Mouse (Mus musculus) testis, postnatal 10 days (tissue): ENCODE data around the gene Birc3.
"Not testable (repeated sequence)": the region's sequence is repeated elsewhere in the genome, so short reads cannot be mapped to it uniquely, and the experiment has no call there.

ENCODE experiments used
- DNase-seq: peaks from one replicate; pipeline ENCODE4 v3.0.0; 2021; ENCODE audit warnings: low spot score

The Birc3 gene

GRCm38 (mm10) chr9:7866981-7867380 lies 6.0 kb downstream of the Birc3 start:
- DNase-seq: not testable (repeated sequence)

DNA sequence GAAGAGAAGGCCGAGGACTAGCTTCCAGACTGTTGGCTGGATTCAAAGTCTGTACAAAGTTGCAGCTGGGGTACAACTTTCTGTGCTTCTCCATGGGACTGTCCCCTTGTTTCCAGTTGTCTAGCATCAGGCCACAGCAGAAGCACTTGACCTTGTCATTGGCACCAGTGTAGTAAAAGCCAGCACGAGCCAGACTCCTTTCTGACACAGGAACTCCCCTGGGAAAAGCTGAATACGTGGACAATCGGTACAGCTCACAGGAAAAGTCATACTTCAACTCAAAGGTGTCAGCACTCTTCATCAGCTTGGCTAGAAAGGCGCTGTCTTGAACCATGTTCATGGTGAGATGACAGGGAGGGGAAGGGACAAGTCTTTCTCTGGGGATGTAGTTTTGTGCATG lies 12.0 kb downstream of the Birc3 start:
- no peak for DNase-seq

GRCm38 (mm10) chr9:7855912-7856311 lies 17.1 kb downstream of the Birc3 start:
- DNase-seq: no peak

DNA sequence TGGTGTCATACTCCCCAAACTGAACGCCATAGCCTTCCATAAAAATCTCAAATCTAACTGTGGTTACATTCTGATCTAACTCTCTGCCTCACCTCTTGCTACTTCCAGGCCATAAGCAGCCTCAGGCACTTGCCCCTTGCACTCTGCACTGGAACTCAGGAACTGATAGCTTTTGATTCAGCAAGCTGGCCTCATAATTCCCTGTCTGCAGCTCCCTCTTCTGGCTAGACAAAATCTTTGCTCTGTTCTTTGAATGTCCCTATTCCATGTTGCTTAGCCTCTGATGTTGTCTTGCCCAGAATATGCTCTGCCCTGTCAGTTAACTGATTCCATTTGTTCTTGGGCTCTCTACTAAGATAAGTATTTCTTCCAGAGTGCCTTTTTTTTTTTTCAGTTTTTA lies 17.6 kb downstream of the Birc3 start:
- peak; percentile 48 for DNase-seq

DNA sequence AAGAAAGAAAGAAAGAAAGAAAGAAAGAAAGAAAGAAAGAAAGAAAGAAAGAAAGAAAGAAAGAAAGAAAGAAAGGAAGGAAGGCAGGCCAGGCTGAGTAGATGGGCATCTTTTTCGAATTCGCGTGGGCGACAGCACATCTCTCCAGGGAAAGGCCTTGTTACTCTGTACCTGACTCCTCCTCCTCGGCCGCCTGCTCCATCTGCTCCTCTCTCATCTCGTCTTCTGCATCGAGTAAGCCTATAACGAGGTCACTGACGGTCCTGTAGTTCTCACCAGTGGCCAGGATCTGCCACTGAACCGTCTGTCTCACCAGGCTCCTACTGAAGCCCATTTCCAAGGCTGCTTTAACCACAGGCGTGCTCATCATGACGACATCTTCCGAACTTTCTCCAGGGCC lies 18.8 kb downstream of the Birc3 start:
- DNase-seq: not testable (repeated sequence)

DNA sequence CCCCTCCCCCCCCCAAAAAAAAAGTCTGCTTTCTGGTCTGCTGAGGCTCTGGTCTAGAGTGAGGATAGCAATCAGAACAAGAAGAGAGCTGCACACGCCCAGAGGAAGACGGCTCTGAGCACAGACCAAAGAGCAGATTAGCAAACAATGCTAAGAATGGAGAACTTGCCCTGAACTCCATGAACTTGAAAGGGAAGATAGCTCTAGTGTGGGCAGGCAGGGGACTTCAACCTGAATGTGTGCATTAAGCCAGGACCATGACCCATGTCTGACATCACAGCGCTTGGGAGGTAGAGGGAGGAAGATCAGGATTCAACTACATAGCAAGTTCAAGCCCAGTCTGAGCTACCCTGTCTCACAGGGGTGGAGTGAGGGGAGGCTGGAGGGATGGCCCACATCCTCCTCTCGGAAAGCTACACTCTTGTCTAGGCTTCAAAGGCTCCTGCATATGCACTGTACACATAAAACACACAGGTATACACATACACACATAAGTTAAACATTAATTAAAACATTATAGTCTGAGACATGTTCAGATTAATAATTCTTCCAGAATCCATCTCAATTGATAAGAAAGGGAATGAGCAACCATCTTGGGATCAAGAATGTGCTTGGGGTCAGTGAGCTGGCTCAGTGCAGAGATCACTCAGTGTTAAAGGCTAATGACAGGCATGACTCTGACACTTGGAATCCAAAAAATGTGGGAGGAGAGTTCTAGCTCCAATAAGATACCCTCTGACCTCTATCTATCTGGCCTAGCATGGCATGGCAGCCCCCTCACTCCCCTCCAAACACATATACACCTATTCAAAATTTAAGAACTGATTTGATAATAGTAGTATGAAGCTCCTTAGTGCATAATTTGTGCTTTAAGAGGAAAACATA lies 20.4 kb downstream of the Birc3 start:
- DNase-seq: no peak

- DNase-seq: no peak
These were observed 21.1 kb downstream of the Birc3 start for GRCm38 (mm10) chr9:7851841-7852240.

DNA sequence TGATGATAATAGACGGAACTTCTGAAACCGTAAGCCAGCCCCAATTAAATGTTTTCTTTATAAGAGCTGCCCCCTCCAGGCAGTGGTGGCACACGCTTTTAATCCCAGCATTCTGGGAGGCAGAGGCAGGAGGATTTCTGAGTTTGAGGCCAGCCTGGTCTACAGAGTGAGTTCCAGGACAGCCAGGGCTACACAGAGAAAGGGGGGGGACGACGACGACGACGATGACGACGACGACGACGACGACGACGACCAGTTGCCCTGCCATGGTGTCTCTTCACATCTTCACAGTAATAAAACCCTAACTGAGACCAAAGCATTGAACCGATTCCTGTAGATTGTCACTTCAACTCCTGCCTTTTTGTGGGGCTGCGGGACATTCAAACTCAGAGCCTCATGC lies 24.8 kb downstream of the Birc3 start:
- DNase-seq: no peak

DNA sequence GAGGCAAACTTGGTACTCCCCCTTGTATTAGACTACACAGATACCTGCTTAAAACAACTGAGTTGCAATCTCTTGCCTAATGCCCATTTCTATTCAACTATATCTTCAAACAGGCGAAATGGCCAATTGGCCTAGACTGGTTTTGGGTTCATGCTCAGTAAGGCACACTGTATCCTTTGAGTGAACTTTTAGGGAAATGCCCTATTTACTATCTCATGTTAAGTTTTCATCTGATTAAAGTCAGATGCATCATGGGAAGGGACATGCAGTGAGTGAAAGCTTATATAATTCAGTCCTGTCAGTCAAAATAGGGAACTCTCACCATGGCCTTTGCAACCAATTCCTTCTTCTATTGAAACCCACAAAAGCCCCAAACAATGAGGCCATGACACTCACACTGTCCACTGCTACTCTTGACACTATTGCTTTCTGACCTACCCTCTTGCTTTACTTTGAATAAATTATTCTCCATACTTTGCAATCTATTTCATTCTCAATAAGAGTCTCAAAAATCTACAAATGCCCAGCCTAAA lies 26.3 kb downstream of the Birc3 start:
- DNase-seq: no peak

DNA sequence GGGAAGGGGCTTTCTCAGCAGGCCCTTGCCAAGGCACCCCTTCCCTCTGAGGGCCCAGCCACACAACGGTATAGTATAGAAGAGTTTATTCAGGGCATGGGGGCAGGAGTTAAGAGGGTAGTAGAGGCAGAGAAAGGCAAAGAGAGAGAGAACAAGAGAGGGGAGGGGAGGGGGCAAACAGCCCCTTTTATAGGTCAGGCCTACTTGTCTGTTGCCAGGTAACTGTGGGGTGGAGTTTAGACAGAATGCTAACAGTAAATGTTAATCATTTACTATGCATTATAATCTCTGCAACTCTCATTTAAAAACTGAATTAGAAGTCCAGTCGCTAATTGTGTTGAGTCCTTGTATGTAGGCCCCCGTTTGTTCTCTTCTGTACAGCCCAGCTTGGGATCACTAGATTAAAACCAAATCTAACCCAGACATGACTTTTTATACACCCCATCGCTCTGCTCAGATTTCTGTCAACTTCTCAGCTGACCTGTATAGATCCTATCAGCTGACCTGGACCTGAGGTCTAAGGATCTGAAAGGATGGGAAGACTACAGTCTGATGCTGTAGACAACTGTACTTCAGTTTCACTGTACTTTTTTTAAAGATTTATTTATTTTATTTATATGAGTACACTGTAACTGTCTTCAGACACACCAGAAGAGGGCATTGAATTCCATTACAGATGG lies 27.6 kb downstream of the Birc3 start:
- DNase-seq: peak; percentile 2

GRCm38 (mm10) chr9:7841221-7841620 lies 31.8 kb downstream of the Birc3 start:
- DNase-seq: peak; percentile 58

- DNase-seq: no peak
These were observed 35.1 kb downstream of the Birc3 start for GRCm38 (mm10) chr9:7837806-7838440.

DNA sequence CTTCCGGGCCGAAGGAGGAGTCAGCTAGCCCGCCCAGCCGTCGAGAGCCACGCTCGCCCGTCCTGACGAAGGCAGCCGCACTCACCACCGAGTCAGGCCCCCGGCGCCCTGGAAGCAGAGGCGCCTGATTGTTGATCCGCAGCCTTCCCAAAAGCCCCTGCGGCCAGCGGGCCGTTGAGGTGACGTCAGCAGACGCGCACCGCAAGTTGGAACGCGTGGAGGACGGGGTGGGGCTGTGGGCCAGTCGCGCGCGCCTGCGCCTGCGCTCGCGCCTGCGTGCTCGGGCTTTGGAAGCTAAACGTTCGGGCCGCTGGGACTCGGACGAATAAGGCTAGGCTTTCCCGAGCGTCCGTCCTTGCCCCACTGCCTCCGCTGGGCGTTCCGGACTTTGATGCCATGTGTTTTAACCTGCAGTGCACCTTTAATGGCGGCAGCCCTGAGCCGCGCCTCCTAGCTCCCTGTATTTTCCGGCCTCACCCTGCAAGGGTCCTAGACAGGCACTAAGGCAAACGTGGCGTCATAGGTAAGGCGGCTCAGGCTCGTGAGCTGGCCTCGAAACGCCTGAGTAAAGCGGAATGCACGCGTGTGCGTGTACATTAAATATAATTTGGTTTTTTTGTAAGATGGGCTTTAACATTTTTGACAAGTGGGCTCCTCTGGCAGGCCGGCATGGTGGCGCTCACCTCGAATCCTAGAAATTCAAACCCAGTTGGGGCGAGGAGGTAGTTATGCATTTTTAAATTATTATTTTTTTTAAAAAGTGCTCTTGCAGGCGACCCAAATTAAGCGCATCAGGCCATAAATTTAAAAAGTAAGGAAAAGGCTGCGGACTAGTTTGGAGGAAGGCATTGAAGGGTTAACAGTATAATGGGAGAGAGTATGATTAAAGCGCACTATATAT lies 35.8 kb downstream of the Birc3 start, which contains the start of gene Birc2:
Gene Birc2 (minus strand): TSS at position 160 of the 901 bp plus-strand sequence.
- peak; percentile 96 for DNase-seq

DNA sequence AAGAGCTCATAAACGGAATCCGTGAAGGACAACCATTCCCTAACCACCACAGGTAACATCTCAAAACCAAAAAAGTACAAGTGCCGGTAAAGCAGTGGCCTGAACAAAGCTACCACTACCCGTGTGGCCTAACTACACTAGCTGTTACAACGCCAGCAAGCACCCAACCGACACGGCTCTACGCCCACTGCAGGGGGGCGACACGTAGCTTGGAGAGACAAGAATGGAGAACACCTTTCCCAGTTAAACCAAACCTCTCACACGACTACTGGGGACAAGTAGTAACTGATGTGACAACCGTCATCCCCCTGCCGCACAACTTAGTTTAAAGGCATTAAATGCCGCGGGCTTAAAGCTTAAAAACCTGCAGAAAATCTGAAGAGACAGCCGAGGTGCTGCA lies 36.7 kb downstream of the Birc3 start:
- peak; percentile 54 for DNase-seq

DNA sequence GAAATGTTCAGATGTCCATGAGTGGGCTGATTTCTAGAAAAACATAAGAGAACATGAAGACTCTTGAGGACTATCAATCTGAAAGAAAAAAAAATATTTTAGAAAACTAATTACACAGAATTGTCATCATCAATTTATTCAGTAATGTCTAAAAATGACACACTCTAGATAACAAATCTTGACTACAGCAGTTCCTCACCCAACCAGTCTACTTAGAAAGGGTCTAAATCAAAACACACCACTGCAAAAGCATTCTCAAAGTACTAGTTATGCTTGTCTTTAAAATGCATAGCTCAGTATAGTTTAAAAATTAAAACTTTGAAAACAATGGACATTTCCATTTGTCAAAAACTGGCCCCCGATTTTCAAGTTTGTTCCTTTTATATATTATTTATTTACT lies 37.7 kb downstream of the Birc3 start:
- DNase-seq: no peak

GRCm38 (mm10) chr9:7833421-7833820 lies 39.6 kb downstream of the Birc3 start:
- no peak for DNase-seq

DNA sequence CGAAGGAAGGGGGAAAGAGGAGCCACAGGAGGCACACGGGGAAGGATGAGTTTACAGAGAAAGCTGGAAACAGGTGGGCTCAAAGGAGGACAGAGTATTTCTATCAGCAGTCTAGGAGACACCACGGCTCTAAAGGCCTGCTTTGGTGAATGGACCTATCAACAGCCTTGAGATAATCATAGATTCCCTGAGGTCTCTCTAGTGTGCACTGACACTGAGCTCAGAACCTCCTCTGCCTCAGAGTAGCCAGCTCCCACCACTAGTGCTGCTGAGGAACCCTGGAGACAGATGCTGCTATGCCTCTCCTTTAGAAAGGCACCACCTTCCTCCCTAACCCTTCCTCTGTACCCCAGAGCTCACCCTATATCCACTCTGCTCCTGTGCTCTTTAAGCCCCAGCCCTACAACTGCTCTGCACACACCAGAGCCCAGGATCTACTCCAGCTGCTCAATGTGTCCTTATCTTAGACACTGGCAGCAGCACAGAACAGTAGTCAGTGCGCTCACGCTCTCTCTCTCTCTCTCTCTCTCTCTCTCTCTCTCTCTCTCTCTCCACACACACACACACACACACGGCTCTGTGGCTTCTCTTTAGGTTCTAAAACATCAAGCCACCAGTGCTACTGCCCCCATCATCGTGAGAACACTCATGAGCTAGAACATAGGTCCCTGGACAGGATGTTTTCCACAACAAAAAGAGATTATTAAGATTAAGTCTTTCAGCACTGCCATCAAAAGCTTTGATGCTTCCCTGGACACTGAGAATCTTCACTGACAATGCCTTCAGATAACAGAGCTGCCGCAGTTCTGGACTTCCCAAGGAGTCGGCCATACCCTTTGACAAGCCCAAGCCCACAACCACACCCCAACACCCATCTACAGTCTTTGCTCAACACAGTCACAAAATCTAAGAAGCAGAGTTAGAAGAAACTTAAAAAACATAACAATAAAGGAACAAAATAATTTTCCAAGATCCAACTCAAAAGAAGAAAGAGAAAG lies 43.2 kb downstream of the Birc3 start:
- DNase-seq: no peak

GRCm38 (mm10) chr9:7828706-7829105 lies 44.3 kb downstream of the Birc3 start:
- DNase-seq: no peak

DNA sequence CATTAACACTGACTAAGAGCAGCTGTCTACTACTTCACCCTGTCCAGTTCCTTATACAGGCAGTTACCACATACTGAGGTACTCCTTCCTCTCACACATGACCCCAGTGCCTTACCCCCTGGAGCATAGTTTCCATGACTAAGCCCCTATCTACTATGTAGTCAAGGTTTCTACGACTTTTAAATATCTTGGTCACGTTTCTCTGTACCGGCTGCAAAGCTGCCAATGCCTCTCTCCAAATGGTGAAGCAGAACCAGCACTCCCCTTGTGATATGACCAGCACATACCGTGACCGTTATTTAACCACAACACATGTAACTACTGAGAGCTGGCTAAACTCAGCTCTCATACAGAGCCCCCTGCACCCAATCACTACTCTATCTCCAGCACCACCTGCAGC lies 48.1 kb downstream of the Birc3 start:
- DNase-seq: no peak

- no peak for DNase-seq
These were observed 50.2 kb downstream of the Birc3 start for GRCm38 (mm10) chr9:7822758-7823157.
